Mouse (Mus musculus) ES-Bruce4 (cell line): ENCODE data around the gene Fermt3.

Experiments used
- CTCF ChIP-seq: IDR thresholded peaks from one replicate; pipeline ENCODE4 v1.8.1; 2011; ENCODE audit warnings: low read depth, low read length
- EP300 ChIP-seq: IDR thresholded peaks from 2 replicates; pipeline ENCODE4 v1.6.1; 2011; ENCODE audit warnings: low read depth, low read length; ENCODE audit not compliant: insufficient read depth
- POLR2A ChIP-seq: IDR thresholded peaks from one replicate; pipeline ENCODE4 v1.8.1; 2011; ENCODE audit warnings: low read length; ENCODE audit not compliant: insufficient read depth

GRCm38 (mm10) chr19:7041171-7041570, 21.9 kb upstream of the Fermt3 start:
- TF ChIP-seq CTCF: no peak
- no peak for TF ChIP-seq POLR2A
- no peak for TF ChIP-seq EP300
